Comparison of ENCODE assay signal across 8 mouse cellular contexts in the genomic region with DNA sequence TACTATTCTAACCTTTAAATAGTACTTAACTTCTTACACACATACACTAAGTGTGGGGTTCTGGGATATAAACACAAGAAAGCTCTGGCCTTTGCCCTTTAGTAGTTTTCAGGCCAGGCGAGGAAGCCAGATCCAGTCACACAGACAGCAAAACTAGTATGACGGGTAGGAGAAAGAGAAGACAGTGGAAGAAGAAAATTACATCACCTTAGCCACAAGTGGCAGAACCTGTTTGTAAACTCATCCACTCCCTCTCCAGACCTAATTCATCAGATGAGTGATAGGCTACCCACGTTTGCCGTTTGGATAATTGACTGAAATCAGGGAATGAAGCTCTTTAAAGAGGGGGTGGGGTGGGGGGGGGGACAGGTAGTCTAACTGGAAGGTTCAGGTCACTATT. TPM values are rescaled to one million over a fixed set of nuclear protein-coding genes. Genes with fewer than 3 reads are reported as not detected.
DNase-seq lines count a peak whose midpoint lies in the region; ATAC-seq and TF ChIP-seq lines count a peak whose summit lies in the region.

No protein-coding gene starts in this region.

- no peak overlapping the region for H3K9ac ChIP-seq in forebrain, embryonic 16.5 days (replicated peaks; ENCODE audit: low read depth, low read length)
- peak overlapping the region; percentile 98 for H3K9ac ChIP-seq in liver, embryonic 14.5 days (replicated peaks)

- no peak for ATAC-seq in erythroblast, adult 5-6 weeks (replicated peaks; ENCODE audit: low FRiP score, poor library complexity, severe bottlenecking)
- no peak for ATAC-seq in forebrain, embryonic 16.5 days
- ATAC-seq in liver, embryonic 14.5 days (ENCODE audit: insufficient read depth) = no peak

- H3K9me3 ChIP-seq in erythroblast, embryonic 14.5 days (ENCODE audit: control insufficient read depth, low read length) = peaks cover under 1% of the 10 kb centered on the region; the same call in 1 of the 2 replicates
- no peaks in the 10 kb centered on the region for H3K9me3 ChIP-seq in forebrain, embryonic 16.5 days (ENCODE audit: control insufficient read depth, low read length)
- H3K9me3 ChIP-seq in liver, embryonic 14.5 days (ENCODE audit: control insufficient read depth, low read length) = no peaks in the 10 kb centered on the region

- no peak for DNase-seq in liver, embryonic 14.5 days (ENCODE audit: low read depth in 3 of 3, low spot score in 3 of 3)
- DNase-seq in urinary bladder, postnatal 25 days (ENCODE audit: low spot score) = no peak
- DNase-seq in cerebellum, adult 11 months = no peak
- DNase-seq in cerebellum, adult 8-10 months = no peak

- 31% methylated on average over 4 of the region's 4 CpGs for WGBS in forebrain, embryonic 16.5 days
- 18% methylated on average over 4 of the region's 4 CpGs for WGBS in liver, embryonic 14.5 days (ENCODE audit: insufficient replicate concordance)

- no peak for TF ChIP-seq CTCF in C2C12 (IDR thresholded peaks at IDR 0.05; ENCODE audit: control insufficient read depth, insufficient read depth, insufficient read length)
- no peak for TF ChIP-seq CTCF in liver, embryonic 14.5 days (IDR thresholded peaks at IDR 0.05; ENCODE audit: low read depth)

- H3K36me3 ChIP-seq in erythroblast, embryonic 14.5 days (ENCODE audit: control insufficient read depth) = peaks cover 58% of the 10 kb centered on the region
- H3K36me3 ChIP-seq in C2C12 (ENCODE audit: control insufficient read depth, insufficient read depth) = peaks cover 29% of the 10 kb centered on the region
- H3K36me3 ChIP-seq in forebrain, embryonic 16.5 days (ENCODE audit: control insufficient read depth, insufficient read depth) = no peaks in the 10 kb centered on the region
- H3K36me3 ChIP-seq in liver, embryonic 14.5 days (replicated peaks; ENCODE audit: control insufficient read depth, insufficient read depth, low read depth) = peaks cover 10% of the 10 kb centered on the region

- TF ChIP-seq EP300 in liver, embryonic 14.5 days (IDR thresholded peaks at IDR 0.05; ENCODE audit: low read depth) = no peak

- H3K4me2 ChIP-seq in forebrain, embryonic 16.5 days (ENCODE audit: low read length) = peak overlapping the region; percentile 83
- peak overlapping the region; percentile 81 for H3K4me2 ChIP-seq in liver, embryonic 14.5 days (ENCODE audit: low read depth)

- peaks cover 40% of the 10 kb centered on the region for H3K4me1 ChIP-seq in erythroblast, embryonic 14.5 days (ENCODE audit: control insufficient read depth)
- H3K4me1 ChIP-seq in forebrain, embryonic 16.5 days (replicated peaks; ENCODE audit: control insufficient read depth, insufficient read depth, low read length) = peaks cover 11% of the 10 kb centered on the region
- H3K4me1 ChIP-seq in liver, embryonic 14.5 days (replicated peaks; ENCODE audit: control insufficient read depth in 2 of 2, insufficient read depth in 2 of 2, low read length in 1 of 2) = peaks cover 0 to 2% of the 10 kb centered on the region in 2 experiments; a peak in 2 of 4 replicates

- H3K27me3 ChIP-seq in erythroblast, embryonic 14.5 days (ENCODE audit: control insufficient read depth) = no peaks in the 10 kb centered on the region
- no peaks in the 10 kb centered on the region for H3K27me3 ChIP-seq in C2C12 (ENCODE audit: control insufficient read depth, insufficient read depth, insufficient read length)
- H3K27me3 ChIP-seq in forebrain, embryonic 16.5 days (replicated peaks; ENCODE audit: control insufficient read depth, insufficient read depth, low read length) = no peaks in the 10 kb centered on the region
- no peaks in the 10 kb centered on the region for H3K27me3 ChIP-seq in liver, embryonic 14.5 days (ENCODE audit: control insufficient read depth, insufficient read depth, low read length)

- peak overlapping the region; percentile 85 for H3ac ChIP-seq in C2C12 (ENCODE audit: control insufficient read depth, insufficient read length, low read depth)

- H3K79me3 ChIP-seq in C2C12 (ENCODE audit: low read depth) = peaks cover 53% of the 10 kb centered on the region

- H3K27ac ChIP-seq in forebrain, embryonic 16.5 days (ENCODE audit: low read length) = no peak overlapping the region
- H3K27ac ChIP-seq in liver, embryonic 14.5 days = peak overlapping the region; percentile 87

- peaks cover 64% of the 10 kb centered on the region for H3K79me2 ChIP-seq in C2C12 (ENCODE audit: control insufficient read depth, insufficient read depth)

- H3K4me3 ChIP-seq in erythroblast, embryonic 14.5 days (replicated peaks) = peak overlapping the region; percentile 79
- peak overlapping the region; percentile 89 for H3K4me3 ChIP-seq in C2C12 (ENCODE audit: insufficient read depth, poor library complexity, severe bottlenecking)
- peak overlapping the region; percentile 97 for H3K4me3 ChIP-seq in forebrain, embryonic 16.5 days (replicated peaks; ENCODE audit: low read length)
- H3K4me3 ChIP-seq in liver, embryonic 14.5 days (ENCODE audit: insufficient read depth in 1 of 2, low read depth in 2 of 2, low read length in 2 of 2) = peak overlapping the region; percentile 82 to 87

TF ChIP-seq in C2C12, 6 proteins besides CTCF, POLR2A, EP300 and RAD21:
- TF ChIP-seq FOSL1 (IDR thresholded peaks at IDR 0.05; ENCODE audit: insufficient read depth, low read length, poor library complexity, severe bottlenecking) (no peak), MYOG (IDR thresholded peaks at IDR 0.05; ENCODE audit: control insufficient read depth, extremely low read depth, insufficient read length) (no peak), MAX (IDR thresholded peaks at IDR 0.05) (no peak), USF1 (IDR thresholded peaks at IDR 0.05; ENCODE audit: low read depth) (no peak), CEBPB (IDR thresholded peaks at IDR 0.05; ENCODE audit: low read depth) (no peak), MYOD1 (IDR thresholded peaks at IDR 0.05; ENCODE audit: control insufficient read depth, insufficient read length, low read depth) (no peak)
TF ChIP-seq in C2C12: peak in this region for 0.

RNA-seq across cellular contexts. Expression of gene Pfkm, which starts 0.5 kb away (rescaled TPM):
- 2.4 and 3.1 TPM in 2 replicates for polyA plus RNA-seq in erythroblast, embryonic 14.5 days (2012)
- total RNA-seq in erythroblast, adult 5-6 weeks (2015; ENCODE audit: low replicate concordance) = 0.58 and 4.0 TPM in 2 replicates
- total RNA-seq in erythroblast, adult 5-6 weeks (2017; ENCODE audit: low replicate concordance) = 6.4 and 6.7 TPM in 2 replicates
- polyA plus RNA-seq in C2C12 (2012; fragmentation: generic; extraction: Trizol) = 36.4 TPM
- 93.3 and 97.0 TPM in 2 replicates for polyA plus RNA-seq in forebrain, embryonic 16.5 days (2015; fragmentation: Nextera tagmentation; extraction: Ambion mirVana)
- 18.2 and 22.4 TPM in 2 replicates for polyA plus RNA-seq in liver, embryonic 14.5 days (2012; rRNA removed)
- polyA plus RNA-seq in liver, embryonic 14.5 days (2014; fragmentation: Nextera tagmentation; extraction: Ambion mirVana) = 19.6 and 20.6 TPM in 2 replicates

RNA-seq across cellular contexts. Expression of gene Senp1, which starts 1.7 kb away (rescaled TPM):
- 0.71 and 1.0 TPM in 2 replicates for polyA plus RNA-seq in erythroblast, embryonic 14.5 days (2012)
- 20.9 and 23.2 TPM in 2 replicates for total RNA-seq in erythroblast, adult 5-6 weeks (2015; ENCODE audit: low replicate concordance)
- 20.1 and 22.3 TPM in 2 replicates for total RNA-seq in erythroblast, adult 5-6 weeks (2017; ENCODE audit: low replicate concordance)
- 21.7 TPM for polyA plus RNA-seq in C2C12 (2012; fragmentation: generic; extraction: Trizol)
- polyA plus RNA-seq in forebrain, embryonic 16.5 days (2015; fragmentation: Nextera tagmentation; extraction: Ambion mirVana) = 26.9 and 30.9 TPM in 2 replicates
- polyA plus RNA-seq in liver, embryonic 14.5 days (2012; rRNA removed) = 8.7 and 10.7 TPM in 2 replicates
- polyA plus RNA-seq in liver, embryonic 14.5 days (2014; fragmentation: Nextera tagmentation; extraction: Ambion mirVana) = 15.3 and 16.9 TPM in 2 replicates
